Mouse (Mus musculus) heart, adult 8-10 months (tissue): ENCODE measurements around the gene Caprin1. TPM values are rescaled to one million over a fixed set of nuclear protein-coding genes. Genes with fewer than 3 reads are reported as not detected.

Experiments used
- DNase-seq: peaks from one replicate; pipeline ENCODE4 v3.0.0; 2022; ENCODE audit warnings: low spot score
- total RNA-seq, 4 experiments: library from RNA; stranded (reverse); gene quantifications; 2 replicates each; pipeline ENCODE4 v1.2.4; 2022

Caprin1 gene
- total RNA-seq = 100 to 1,000 TPM; 148 to 197 (median 176) TPM

DNA sequence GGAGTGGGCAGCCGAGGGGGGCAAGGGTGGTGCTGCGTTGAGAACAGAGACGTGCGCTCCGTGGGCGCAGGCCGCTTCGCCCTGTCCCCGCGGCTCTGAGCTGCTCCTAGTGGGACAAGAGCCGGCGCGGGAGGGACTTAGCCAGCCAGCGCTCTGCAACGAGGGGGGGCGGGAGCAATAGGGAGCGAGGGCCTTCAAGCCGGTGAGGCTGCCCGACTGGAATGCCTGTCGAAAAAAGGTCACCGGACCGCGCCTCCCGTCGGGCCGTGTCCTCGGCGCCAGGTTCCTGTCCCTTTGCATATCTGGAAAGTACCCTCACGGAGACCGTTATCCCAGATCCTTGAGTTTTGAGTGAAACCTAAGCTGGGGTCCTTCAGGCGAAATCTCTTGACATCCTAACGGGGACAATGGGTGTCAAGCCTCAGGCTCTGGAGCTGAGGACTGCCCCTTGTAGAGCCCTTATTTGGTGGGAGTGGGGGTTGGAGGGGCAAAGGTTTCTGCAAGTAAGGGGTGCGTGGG is at the start of gene Caprin1:
Caprin1 (minus strand) TSS at position 159 of the 519 bp plus-strand sequence.
- peak; percentile 92 for DNase-seq

- no peak for DNase-seq
These were observed 49.4 kb upstream of the Caprin1 start for GRCm38 (mm10) chr2:103846875-103847274.

DNA sequence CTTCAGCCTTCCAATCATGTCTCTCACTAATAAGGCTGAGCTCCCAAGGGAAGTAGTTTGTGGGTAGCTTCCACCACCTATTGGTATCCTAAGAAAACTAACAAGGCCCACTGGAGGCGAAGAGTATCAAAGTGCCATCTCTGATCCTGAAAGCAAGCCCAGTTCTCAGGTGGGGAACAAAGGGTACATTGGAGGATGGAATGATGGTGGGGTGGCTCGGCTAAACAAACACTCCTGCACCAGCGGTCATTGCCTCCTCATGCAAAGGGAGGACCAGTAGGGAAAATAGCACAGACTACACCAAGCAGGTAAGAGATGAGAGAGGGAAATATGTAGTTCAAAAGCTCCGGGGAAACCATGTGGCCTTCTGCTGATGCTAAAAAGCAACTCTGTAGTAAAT is 48.8 kb upstream of the Caprin1 start:
- no peak for DNase-seq

DNA sequence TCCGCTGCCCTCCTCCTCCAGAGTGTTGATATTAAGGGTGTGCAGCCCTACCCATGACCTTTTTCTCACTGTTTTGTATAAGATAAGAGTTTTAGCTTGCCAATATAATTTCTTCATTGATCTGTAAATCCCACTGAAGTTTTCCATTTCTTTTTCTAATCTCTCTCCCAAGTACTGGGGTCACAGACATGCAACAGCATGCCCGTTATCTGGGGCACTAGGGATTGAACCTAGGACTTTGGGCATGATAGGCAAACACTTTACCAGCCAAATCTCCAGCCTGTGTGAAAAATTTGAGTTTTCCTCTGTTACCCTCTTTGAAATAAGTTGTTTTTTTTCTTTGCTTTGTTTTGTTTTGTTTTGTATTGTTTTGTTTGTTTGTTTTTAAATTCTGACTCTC is 46.6 kb upstream of the Caprin1 start:
- DNase-seq = no peak

DNA sequence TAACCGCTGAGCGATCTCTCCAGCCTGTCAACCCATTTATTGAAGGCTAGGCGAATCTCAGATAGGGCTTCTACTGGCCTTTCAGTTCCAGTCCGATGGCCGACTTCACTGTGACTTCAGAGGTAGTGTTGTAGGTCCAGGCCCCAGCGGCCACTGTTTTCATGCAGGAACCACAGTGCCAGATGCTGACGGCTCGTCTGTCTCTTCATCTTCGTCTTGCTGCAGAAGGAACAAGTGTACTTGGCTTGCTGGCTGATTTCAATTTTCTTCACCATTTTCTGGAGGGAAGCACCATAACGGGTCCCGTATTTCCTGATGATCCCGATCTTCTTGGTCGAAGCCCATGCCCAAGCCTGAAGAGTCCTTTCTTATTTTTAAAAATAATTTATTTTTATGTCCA is 45.9 kb upstream of the Caprin1 start:
- DNase-seq = no peak

DNA sequence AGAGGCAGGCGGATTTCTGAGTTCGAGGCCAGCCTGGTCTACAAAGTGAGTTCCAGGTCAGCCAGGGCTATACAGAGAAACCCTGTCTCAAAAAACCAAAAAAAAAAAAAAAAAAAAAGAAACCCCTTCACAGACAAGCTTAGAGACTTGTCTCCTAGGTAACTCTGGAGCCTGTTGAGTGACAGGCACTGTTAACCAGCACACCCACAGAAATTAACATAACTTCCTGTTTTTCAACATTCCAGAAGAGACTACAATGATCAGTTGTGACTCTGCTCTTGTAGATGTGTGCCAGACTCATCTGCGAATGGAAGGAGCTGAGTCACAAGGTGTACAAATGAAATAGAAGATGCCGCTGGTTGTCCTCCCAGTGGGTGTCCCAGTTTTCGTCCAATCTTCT is 44.9 kb upstream of the Caprin1 start:
- no peak for DNase-seq

GRCm38 (mm10) chr2:103838483-103838882 is 41.0 kb upstream of the Caprin1 start:
- DNase-seq = no peak

DNA sequence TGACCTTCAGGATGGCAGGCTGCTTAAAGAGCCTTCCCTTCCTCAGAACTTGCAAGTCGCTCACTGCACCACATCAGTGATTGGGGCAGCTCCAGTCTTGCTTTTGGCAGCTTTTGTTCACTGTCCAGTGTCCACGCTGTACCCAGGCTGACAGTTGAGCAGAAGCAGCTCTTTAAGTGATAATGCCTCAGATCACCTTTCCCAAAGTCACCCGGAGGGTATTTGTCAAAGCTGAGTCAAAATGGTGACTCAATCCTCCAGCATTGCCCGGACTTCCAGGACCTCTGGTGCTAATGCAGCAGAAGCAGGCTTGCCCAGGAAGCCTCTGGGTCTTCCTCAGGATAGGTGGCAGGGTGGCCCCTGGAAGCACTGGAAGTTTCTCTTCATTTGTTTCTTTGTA is 39.7 kb upstream of the Caprin1 start:
- no peak for DNase-seq

- DNase-seq = no peak
These were observed 38.4 kb upstream of the Caprin1 start for GRCm38 (mm10) chr2:103835614-103836395.

GRCm38 (mm10) chr2:103833816-103834445 is 36.5 kb upstream of the Caprin1 start:
- no peak for DNase-seq

- no peak for DNase-seq
These were observed 35.5 kb upstream of the Caprin1 start for GRCm38 (mm10) chr2:103832899-103833298.

GRCm38 (mm10) chr2:103828900-103829299 is 31.5 kb upstream of the Caprin1 start:
- DNase-seq = no peak

- DNase-seq = no peak
These were observed 27.5 kb upstream of the Caprin1 start for GRCm38 (mm10) chr2:103824916-103825315.

DNA sequence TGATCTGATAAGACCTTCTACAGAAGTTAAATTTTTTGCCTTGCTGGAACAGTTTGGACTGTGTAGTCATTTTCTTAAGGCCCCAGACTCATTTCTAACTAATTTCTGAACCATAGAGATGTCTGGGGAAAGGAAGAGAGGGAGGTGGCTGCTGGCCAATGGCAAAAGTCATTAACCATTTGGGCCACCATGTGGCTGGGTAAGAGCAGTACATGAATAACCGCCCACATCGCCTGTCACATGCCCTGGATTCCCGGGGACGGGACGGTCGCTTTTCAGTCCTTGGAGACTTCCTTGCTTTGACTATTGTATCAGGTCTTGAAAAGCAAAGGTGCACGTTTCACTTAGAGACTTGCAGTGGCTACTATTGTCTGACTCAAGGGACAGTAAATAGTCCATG is 25.1 kb upstream of the Caprin1 start:
- DNase-seq = no peak

DNA sequence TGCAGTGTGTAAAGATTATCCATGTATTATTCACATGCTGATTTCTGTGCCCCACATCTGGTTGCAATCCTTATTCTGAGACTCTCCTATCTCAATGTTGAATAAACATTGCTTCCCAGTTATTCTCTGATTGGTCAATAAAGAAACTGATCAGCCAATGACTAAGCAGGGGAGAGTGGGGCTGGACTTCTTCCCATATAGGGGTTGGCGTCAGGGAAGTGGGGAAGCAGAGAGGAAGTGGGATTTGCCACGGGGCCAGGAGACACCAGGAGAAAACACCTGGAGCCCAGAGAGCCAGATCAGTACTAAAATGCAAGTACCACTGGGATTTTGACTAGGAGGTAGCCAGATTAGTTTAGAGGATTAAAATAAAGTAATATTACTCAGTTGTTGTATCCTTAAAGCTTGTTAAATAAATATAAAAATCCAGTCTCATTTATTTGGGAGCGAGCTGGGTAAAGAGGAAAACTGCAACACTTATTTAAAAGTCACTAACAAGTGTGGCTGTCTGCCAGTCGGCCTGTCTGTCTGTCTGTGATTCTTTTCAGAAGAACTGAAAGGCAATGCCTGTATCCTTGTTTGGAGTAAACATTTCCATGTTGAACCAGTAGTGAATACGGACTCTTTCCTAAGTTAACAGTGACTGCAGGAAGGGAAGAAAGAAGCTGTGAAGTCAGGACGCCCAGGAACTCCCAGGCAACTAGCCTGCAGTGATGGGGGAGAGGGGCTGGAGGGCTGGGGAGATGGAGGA is 19.9 kb upstream of the Caprin1 start:
- no peak for DNase-seq

DNA sequence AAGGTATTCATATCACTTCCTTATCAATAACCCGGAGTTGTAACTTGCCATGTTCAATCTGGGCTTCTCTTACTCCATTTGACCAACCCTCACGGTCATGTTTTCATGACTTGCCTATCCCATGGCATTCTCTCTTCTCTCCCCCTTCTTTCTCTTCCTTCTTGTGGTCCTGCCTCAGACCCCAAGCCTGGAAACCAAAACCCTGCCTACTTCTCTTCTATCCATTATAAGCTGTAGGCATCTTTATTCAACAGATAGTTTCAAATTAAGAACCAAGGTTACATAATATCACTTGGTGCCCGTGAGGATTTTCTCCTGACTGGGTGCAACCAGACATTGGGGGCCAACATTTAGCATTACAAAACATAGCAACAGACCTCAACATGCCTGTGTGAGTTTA is 18.5 kb upstream of the Caprin1 start:
- DNase-seq = no peak

DNA sequence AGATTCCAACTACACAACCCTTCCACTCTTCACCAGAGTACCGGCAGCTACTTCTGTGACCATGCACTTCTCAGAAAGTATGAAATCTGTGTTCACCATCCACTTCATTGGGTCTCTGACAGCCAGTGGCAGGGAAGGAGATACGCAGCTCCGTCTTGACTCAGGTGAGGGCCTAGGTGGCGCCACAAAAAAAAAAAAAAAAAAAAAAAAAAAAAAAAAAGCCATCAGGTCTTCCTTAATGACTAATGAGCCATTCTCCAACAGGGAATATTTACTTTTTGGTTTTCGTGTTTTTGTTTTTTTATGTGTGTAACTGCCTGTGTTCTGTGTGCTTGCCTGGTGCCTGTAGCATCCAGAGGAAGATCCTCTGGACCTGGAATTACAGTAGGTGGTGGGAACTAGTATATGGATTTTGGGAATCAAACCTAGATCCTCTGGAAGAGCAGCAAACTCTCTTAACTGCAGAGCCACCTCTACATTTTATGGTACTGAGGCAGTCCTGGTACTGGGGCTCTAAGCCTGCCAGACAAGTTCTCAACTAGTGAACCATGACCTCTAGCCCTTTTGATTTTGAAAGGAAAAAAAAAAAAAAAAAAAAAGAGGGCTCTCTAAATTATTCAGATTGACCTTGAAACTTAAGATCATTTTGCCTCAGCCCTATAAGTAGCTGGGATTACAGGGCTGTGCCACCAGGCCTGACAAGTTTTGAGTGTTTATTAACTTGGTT is 14.2 kb upstream of the Caprin1 start:
- DNase-seq = no peak

- DNase-seq = no peak
These were observed 13.0 kb upstream of the Caprin1 start for GRCm38 (mm10) chr2:103810412-103810811.

DNA sequence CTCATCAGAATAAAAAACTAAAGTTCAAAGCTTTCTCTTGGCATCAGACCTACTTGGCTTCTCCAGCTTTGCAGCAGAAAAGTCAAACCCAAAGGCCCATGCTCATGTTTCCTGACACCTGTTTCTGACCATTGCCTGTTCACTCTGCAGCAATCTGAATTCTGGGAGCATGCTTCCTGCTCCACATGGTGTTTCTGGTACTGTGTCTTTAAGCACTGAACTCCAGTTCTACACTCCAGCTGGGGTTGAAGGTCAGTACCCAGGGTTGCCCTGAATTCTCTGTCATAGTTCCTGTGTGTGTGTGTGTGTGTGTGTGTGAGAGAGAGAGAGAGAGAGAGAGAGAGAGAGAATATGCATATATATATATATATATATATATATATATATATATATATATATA is 11.0 kb upstream of the Caprin1 start:
- no peak for DNase-seq

- no peak for DNase-seq
These were observed 6.5 kb upstream of the Caprin1 start for GRCm38 (mm10) chr2:103803770-103804530.

DNA sequence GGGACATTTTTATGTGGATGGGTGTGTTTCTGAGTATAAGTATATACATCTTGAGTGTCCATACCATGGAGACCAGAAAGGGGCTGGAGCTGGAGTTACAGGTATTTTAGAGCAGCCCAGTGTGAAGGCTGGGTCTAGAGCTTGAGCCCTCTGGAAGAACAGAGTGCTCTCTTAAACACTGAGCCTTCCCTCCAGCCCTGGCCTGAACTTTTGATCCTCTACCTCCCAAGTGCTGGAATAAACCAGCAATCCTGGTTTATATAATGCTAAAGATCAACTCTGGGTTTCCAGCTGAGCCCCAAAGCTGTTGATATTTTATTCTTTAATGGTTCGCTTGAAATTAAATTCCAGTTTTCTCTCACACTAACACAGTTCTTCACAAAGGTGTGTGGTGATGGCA is 5.0 kb upstream of the Caprin1 start:
- no peak for DNase-seq
